Mouse (Mus musculus) liver, postnatal 0 days (tissue): ENCODE measurements around the gene Rwdd3.
A peak's percentile ranks its signal among the peaks of the same experiment; 100 is the strongest.

ENCODE experiments used
- CTCF ChIP-seq: sonication (generic); IDR thresholded peaks from 2 replicates; pipeline ENCODE4 v1.5.1; 2016; ENCODE audit warnings: antibody characterized with exemption, low read depth
- EP300 ChIP-seq: IDR thresholded peaks from 2 replicates; pipeline ENCODE4 v1.6.1; 2016; ENCODE audit warnings: antibody characterized with exemption, low read depth, mild to moderate bottlenecking

DNA sequence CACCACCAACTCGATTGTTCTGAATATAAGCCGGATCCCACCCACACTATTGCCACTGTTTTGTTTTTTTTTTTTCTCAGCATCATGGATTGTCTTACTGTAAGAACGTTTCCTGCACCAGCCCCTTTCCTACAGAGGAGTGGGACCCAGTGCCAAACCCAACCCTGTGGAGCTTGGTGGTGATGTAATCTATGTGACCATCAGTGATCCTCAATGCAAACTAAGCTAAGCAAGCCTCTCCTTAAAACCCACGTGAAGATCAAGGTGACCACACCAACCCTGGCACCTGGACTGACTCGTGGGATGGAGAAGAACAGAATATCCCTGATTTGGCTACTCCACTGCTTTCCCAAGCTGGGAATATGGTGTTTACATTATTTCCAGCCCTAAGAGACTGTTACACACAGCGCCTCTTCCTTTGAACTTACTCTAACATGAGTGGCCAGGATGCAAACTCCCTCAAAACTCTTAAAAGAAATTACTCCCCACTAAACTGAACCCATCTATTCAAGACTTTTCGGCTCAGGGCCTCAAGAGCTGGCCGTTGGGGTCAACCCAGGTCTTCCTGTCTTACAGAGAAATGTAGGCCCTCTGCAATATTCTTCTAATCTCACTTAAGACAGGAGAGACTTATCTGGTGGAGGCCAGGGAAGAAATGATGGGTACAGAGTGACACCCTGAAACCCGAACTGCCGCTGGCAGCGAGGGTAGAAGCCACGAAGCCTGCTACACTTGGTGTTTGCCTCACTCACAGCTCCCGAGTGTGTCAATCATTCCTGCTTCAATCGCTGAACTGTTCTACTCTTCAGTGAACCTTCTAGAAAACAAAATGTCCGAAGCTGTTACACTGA lies 2.2 kb downstream of the Rwdd3 start:
- TF ChIP-seq CTCF (no peak), EP300 (peak; percentile 54; the same call in 1 of the 2 replicates)
